Mouse (Mus musculus): ENCODE results near the gene P4ha1.
"Not testable (repeated sequence)": the region's sequence is repeated elsewhere in the genome, so short reads cannot be mapped to it uniquely, and the experiment has no call there.

The P4ha1 gene

GRCm38 (mm10) chr10:59368729-59369128 lies 45.6 kb downstream of the P4ha1 start:
- DNase-seq (ENCODE audit: low spot score) = no peak

- DNase-seq (ENCODE audit: low spot score) = no peak
These were observed 46.3 kb downstream of the P4ha1 start for GRCm38 (mm10) chr10:59369426-59369825.

GRCm38 (mm10) chr10:59377906-59378305 lies 54.8 kb downstream of the P4ha1 start:
- no peak for DNase-seq (ENCODE audit: low spot score)

- no peak for DNase-seq (ENCODE audit: low spot score)
These were observed 55.6 kb downstream of the P4ha1 start for GRCm38 (mm10) chr10:59378728-59379127.

GRCm38 (mm10) chr10:59379927-59380326 lies 56.8 kb downstream of the P4ha1 start:
- DNase-seq (ENCODE audit: low spot score) = no peak

GRCm38 (mm10) chr10:59380411-59380821 lies 57.3 kb downstream of the P4ha1 start:
- no peak for DNase-seq (ENCODE audit: low spot score)

GRCm38 (mm10) chr10:59381563-59381962 lies 58.5 kb downstream of the P4ha1 start:
- DNase-seq (ENCODE audit: low spot score) = not testable (repeated sequence)

- DNase-seq (ENCODE audit: low spot score) = no peak
These were observed 63.9 kb downstream of the P4ha1 start for GRCm38 (mm10) chr10:59386951-59387350.

- no peak for DNase-seq (ENCODE audit: low spot score)
These were observed 66.6 kb downstream of the P4ha1 start for GRCm38 (mm10) chr10:59389652-59390051.

- DNase-seq (ENCODE audit: low spot score) = no peak
These were observed 68.8 kb downstream of the P4ha1 start for GRCm38 (mm10) chr10:59391907-59392306.

- DNase-seq (ENCODE audit: low spot score) = not testable (repeated sequence)
These were observed 72.4 kb downstream of the P4ha1 start, which contains the start of gene Gm10273 for GRCm38 (mm10) chr10:59395461-59395860. Gene Gm10273 (plus strand): TSS chr10:59395632.

GRCm38 (mm10) chr10:59402899-59403792 lies 80.0 kb downstream of the P4ha1 start, which contains the start of gene Pla2g12b:
Gene Pla2g12b (plus strand): TSS chr10:59403660.
- no peak for DNase-seq (ENCODE audit: low spot score)

- DNase-seq (ENCODE audit: low spot score) = no peak
These were observed 80.7 kb downstream of the P4ha1 start for GRCm38 (mm10) chr10:59403793-59404149.

- no peak for DNase-seq (ENCODE audit: low spot score)
These were observed 85.4 kb downstream of the P4ha1 start for GRCm38 (mm10) chr10:59408499-59408898.

- no peak for DNase-seq (ENCODE audit: low spot score)
These were observed 87.2 kb downstream of the P4ha1 start for GRCm38 (mm10) chr10:59410264-59410663.

- no peak for DNase-seq (ENCODE audit: low spot score)
These were observed 90.6 kb downstream of the P4ha1 start for GRCm38 (mm10) chr10:59413711-59414110.

GRCm38 (mm10) chr10:59416623-59417022 lies 93.5 kb downstream of the P4ha1 start:
- DNase-seq (ENCODE audit: low spot score) = no peak

GRCm38 (mm10) chr10:59419516-59419915 lies 96.4 kb downstream of the P4ha1 start:
- DNase-seq (ENCODE audit: low spot score) = no peak

Data from embryo, embryonic 10 days (tissue).